Mouse (Mus musculus) hindbrain, embryonic 15.5 days (tissue): Measurements from ENCODE around the gene Add1. TPM values are rescaled to one million over a fixed set of nuclear protein-coding genes. Genes with fewer than 3 reads are reported as not detected.

Experiments used
- ATAC-seq: fragments of 200-750 bp; cut with Nextera tagmentation; 2 replicates; pipeline ENCODE4 v1.8.0; 2017; ENCODE audit warnings: low read depth, moderate number of reproducible peaks, moderate TSS enrichment; ENCODE audit not compliant: low FRiP score
- H3K27ac ChIP-seq: fragments of 300-500 bp; sonication (generic); replicated peaks from 2 replicates; pipeline ENCODE4 v1.5.1; 2015; ENCODE audit warnings: mild to moderate bottlenecking, inconsistent platforms
- H3K27me3 ChIP-seq: fragments of 300-500 bp; sonication (generic); 2 replicates; pipeline ENCODE4 v1.6.1; 2015; ENCODE audit warnings: control low read depth, inconsistent platforms
- H3K36me3 ChIP-seq: fragments of 300-500 bp; sonication (generic); 2 replicates; pipeline ENCODE4 v1.6.1; 2015; ENCODE audit warnings: control low read depth, inconsistent platforms
- H3K4me1 ChIP-seq: fragments of 300-500 bp; sonication (generic); replicated peaks from 2 replicates; pipeline ENCODE4 v1.6.1; 2015; ENCODE audit warnings: control low read depth, inconsistent platforms
- H3K4me2 ChIP-seq: fragments of 300-500 bp; sonication (generic); 2 replicates; pipeline ENCODE4 v1.6.1; 2015; ENCODE audit warnings: moderate library complexity, mild to moderate bottlenecking, inconsistent platforms
- H3K4me3 ChIP-seq: fragments of 300-500 bp; sonication (generic); 2 replicates; pipeline ENCODE4 v1.5.1; 2015; ENCODE audit warnings: mild to moderate bottlenecking, inconsistent platforms
- H3K9ac ChIP-seq: fragments of 300-500 bp; sonication (generic); 2 replicates; pipeline ENCODE4 v1.6.1; 2015; ENCODE audit warnings: inconsistent platforms
- H3K9me3 ChIP-seq: fragments of 300-500 bp; sonication (generic); 2 replicates; pipeline ENCODE4 v1.6.1; 2016; ENCODE audit warnings: control low read depth, inconsistent platforms
- WGBS: fragments of 180-500 bp; shearing (Covaris S2); methylation state at CpG from one replicate; pipeline ENCODE4 v1.1.7; 2015; 5-methylcytosine and 5-hydroxymethylcytosine counted together
- microRNA-seq: library from miRNA; unstranded; fragments of <30 nt; microRNA quantifications from one replicate; pipeline ENCODE4, GENCODE M21; 2016
- polyA plus RNA-seq: library from polyadenylated mRNA; unstranded; fragments of >200 nt; fragmentation: Nextera tagmentation; extraction: Ambion mirVana; gene quantifications from 2 replicates; pipeline ENCODE4 v1.2.1, GENCODE M21; 2015

Gene Add1
- polyA plus RNA-seq, 1 experiment from 2014 or later = 221 TPM

- H3K4me3 ChIP-seq = peak within 1 kb of the TSS; percentile 59
- peak within 1 kb of the TSS; percentile 62 for H3K4me2 ChIP-seq
- peak within 1 kb of the TSS; percentile 55 for H3K9ac ChIP-seq
- peaks cover 16% of the 10 kb centered on the region for H3K36me3 ChIP-seq
- H3K9me3 ChIP-seq = no peaks in the 10 kb centered on the region
- ATAC-seq = peak; percentile 100
- peak within 1 kb of the TSS; percentile 78 for H3K27ac ChIP-seq
- no peaks in the 10 kb centered on the region for H3K27me3 ChIP-seq
- under 1% methylated on average over 60 of the region's 60 CpGs for WGBS
- H3K4me1 ChIP-seq = peaks cover 15% of the 10 kb centered on the region
Observed at GRCm38 (mm10) chr5:34659686-34660590, 86.5 kb downstream of the Add1 start, which contains the start of the genes Nop14 and Grk4. Nop14 (minus strand) TSS chr5:34660148. Grk4 (plus strand) TSS chr5:34660379.

GRCm38 (mm10) chr5:34660591-34661130, 87.2 kb downstream of the Add1 start:
- no peak for ATAC-seq
- Histone ChIP-seq H3K27ac (peak overlapping the region; percentile 78), H3K4me1 (peaks cover 15% of the 10 kb centered on the region), H3K4me2 (peak overlapping the region; percentile 55), H3K36me3 (peaks cover 9% of the 10 kb centered on the region), H3K4me3 (peak overlapping the region; percentile 59), H3K9me3 (no peaks in the 10 kb centered on the region), H3K27me3 (no peaks in the 10 kb centered on the region), H3K9ac (peak overlapping the region; percentile 55)
- WGBS = under 1% methylated on average over 47 of the region's 57 CpGs

DNA sequence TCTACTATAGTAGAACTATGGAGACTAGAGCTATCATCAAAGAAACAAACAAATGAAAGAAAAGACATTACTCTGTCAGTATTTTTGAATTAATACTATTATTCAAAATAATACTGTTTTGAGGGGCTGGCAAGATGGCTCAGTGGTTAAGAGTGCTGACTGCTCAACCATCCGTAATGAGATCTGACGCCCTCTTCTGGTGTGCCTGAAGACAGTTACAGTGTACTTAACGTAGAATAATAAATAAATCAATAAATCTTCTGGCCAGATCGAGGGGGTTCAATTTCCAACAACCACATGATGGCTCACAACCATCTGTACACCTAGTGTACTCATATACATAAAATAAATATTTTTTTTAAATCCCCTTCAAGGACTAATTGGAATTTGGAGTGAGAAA, 88.4 kb downstream of the Add1 start:
- H3K9me3 ChIP-seq = no peaks in the 10 kb centered on the region
- ATAC-seq = no peak
- no peak overlapping the region for H3K27ac ChIP-seq
- H3K4me1 ChIP-seq = peaks cover 15% of the 10 kb centered on the region
- no peak overlapping the region for H3K9ac ChIP-seq
- H3K4me2 ChIP-seq = no peak overlapping the region
- H3K27me3 ChIP-seq = no peaks in the 10 kb centered on the region
- H3K4me3 ChIP-seq = 0 out of 2 replicates have a peak overlapping the region, but pooled peaks have one; percentile 4
- 82% methylated on average over 4 of the region's 4 CpGs for WGBS
- H3K36me3 ChIP-seq = no peaks in the 10 kb centered on the region

GRCm38 (mm10) chr5:34663231-34663630, 89.8 kb downstream of the Add1 start:
- H3K4me1 ChIP-seq = peaks cover 15% of the 10 kb centered on the region
- H3K27ac ChIP-seq = no peak overlapping the region
- H3K4me2 ChIP-seq = no peak overlapping the region
- no peaks in the 10 kb centered on the region for H3K36me3 ChIP-seq
- H3K9me3 ChIP-seq = no peaks in the 10 kb centered on the region
- ATAC-seq = no peak
- H3K27me3 ChIP-seq = no peaks in the 10 kb centered on the region
- WGBS = 100% methylated on average over 2 of the region's 2 CpGs
- no peak overlapping the region for H3K4me3 ChIP-seq
- H3K9ac ChIP-seq = no peak overlapping the region

DNA sequence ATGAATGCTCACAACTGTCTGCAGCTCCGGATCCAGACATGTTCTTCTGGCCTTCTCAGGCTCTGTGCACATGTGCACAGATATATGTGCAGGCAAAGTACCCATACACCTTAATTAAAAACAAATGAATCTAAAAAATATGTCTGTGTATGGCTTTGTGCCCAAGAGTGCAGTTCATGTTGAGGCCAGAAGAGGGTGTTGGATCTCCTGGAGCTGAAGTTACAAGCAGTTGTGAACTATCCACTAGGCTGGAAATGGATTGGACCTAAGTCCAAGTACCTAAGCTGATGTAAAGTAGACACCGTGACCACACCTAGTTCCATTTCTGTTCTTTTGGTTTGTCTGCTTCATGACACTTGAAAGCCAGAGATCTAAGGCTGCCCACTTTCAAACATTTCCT, 96.0 kb downstream of the Add1 start:
- no peak overlapping the region for H3K27ac ChIP-seq
- no peaks in the 10 kb centered on the region for H3K9me3 ChIP-seq
- H3K27me3 ChIP-seq = no peaks in the 10 kb centered on the region
- no peak overlapping the region for H3K4me2 ChIP-seq
- no peaks in the 10 kb centered on the region for H3K4me1 ChIP-seq
- no peaks in the 10 kb centered on the region for H3K36me3 ChIP-seq
- no peak overlapping the region for H3K4me3 ChIP-seq
- H3K9ac ChIP-seq = no peak overlapping the region
- 79% methylated on average over 2 of the region's 2 CpGs for WGBS
- ATAC-seq = no peak

DNA sequence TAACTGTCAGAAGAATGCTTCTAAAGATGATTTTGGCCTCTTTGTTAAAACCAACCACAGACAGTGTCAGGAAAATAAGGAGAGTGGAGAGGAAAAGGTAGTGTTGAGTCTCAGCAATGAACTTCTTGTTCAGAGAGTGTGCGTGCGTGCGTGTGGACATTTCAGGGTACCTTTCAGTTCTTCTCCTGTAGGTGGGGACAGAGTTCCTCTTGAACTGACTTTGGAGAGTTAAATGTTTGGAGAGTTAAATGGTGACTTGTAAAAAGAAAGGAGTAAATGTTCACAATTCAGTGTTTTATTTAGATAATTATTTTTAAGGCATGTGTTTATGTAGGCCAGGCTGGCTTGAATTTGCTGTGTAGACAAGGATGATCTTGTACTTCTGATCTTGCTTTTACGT, 96.8 kb downstream of the Add1 start:
- Histone ChIP-seq H3K27me3 (no peaks in the 10 kb centered on the region), H3K4me3 (no peak overlapping the region), H3K36me3 (no peaks in the 10 kb centered on the region), H3K9ac (no peak overlapping the region), H3K27ac (no peak overlapping the region), H3K9me3 (no peaks in the 10 kb centered on the region), H3K4me2 (no peak overlapping the region), H3K4me1 (no peaks in the 10 kb centered on the region)
- no peak for ATAC-seq
- 87% methylated on average over 4 of the region's 4 CpGs for WGBS

Small RNA genes within 50 kb of the gene (microRNA-seq; reads per million reads assigned to microRNA genes)
- not detected for gene Mir7036b

Other genes with a start within 250 kb of the Add1 start
- gene Rnf4, start 237.4 kb upstream of the Add1 start, polyA plus RNA-seq = 125 and 129 TPM in 2 replicates
- 14.0 and 15.5 TPM in 2 replicates for gene Fam193a, start 203.7 kb upstream of the Add1 start, polyA plus RNA-seq
- gene Tnip2, start 59.7 kb upstream of the Add1 start, polyA plus RNA-seq = 13.3 and 15.0 TPM in 2 replicates
- 20.6 and 21.4 TPM in 2 replicates for gene Sh3bp2, start 47.8 kb upstream of the Add1 start, polyA plus RNA-seq
- gene Mfsd10, start 63.5 kb downstream of the Add1 start, polyA plus RNA-seq = 95.0 and 109 TPM in 2 replicates
- gene Nop14, start 86.5 kb downstream of the Add1 start, polyA plus RNA-seq = 20.5 and 21.3 TPM in 2 replicates
- 2.3 and 3.8 TPM in 2 replicates for gene Grk4, start 86.7 kb downstream of the Add1 start, polyA plus RNA-seq
- 13.8 and 14.4 TPM in 2 replicates for gene Htt, start 188.1 kb downstream of the Add1 start, polyA plus RNA-seq